Mouse (Mus musculus): ENCODE measurements around the gene 4933406M09Rik. TPM values are rescaled to one million over a fixed set of nuclear protein-coding genes. Genes with fewer than 3 reads are reported as not detected.

Gene 4933406M09Rik
- polyA plus RNA-seq, 1 experiment = not detected

GRCm38 (mm10) chr1:134381051-134381450 lies 4.7 kb upstream of the 4933406M09Rik start:
- TF ChIP-seq CTCF (IDR thresholded peaks at IDR 0.05; ENCODE audit: extremely low read depth, insufficient read length, insufficient replicate concordance, low read depth, low read length) (no peak), POLR2A (IDR thresholded peaks at IDR 0.05; ENCODE audit: low read depth, low read length) (no peak)
- no peaks in the 10 kb centered on the region for H3K36me3 ChIP-seq (ENCODE audit: control insufficient read depth, insufficient read depth, low read length)
- 64% methylated on average over 2 of the region's 2 CpGs for WGBS

GRCm38 (mm10) chr1:134381795-134382625 lies 3.7 kb upstream of the 4933406M09Rik start:
- no peaks in the 10 kb centered on the region for H3K36me3 ChIP-seq (ENCODE audit: control insufficient read depth, insufficient read depth, low read length)
- peaks cover 10% of the 10 kb centered on the region; the same call in 1 of the 2 replicates for H3K4me1 ChIP-seq (ENCODE audit: control insufficient read depth, insufficient read depth, insufficient read length, low read length)
- no peaks in the 10 kb centered on the region; the same call in 1 of the 2 replicates for H3K27me3 ChIP-seq (ENCODE audit: control insufficient read depth, insufficient read depth, low read length)
- H3K4me3 ChIP-seq (ENCODE audit: low read depth, low read length) = peak overlapping the region; percentile 41
- no peak overlapping the region; the same call in 1 of the 2 replicates for H3K27ac ChIP-seq (ENCODE audit: insufficient read depth, low read depth, low read length)
- 2% methylated on average over 19 of the region's 19 CpGs for WGBS
- TF ChIP-seq POLR2A (IDR thresholded peaks at IDR 0.05; ENCODE audit: low read depth, low read length) (no peak), CTCF (IDR thresholded peaks at IDR 0.05; ENCODE audit: extremely low read depth, insufficient read length, insufficient replicate concordance, low read depth, low read length) (no peak)

More at GRCm38 (mm10) chr1:134381051-134381450, 4.7 kb upstream of the 4933406M09Rik start:
- Histone ChIP-seq H3K4me1 (ENCODE audit: control insufficient read depth, insufficient read depth, insufficient read length, low read length) (peaks cover 10% of the 10 kb centered on the region; the same call in 1 of the 2 replicates), H3K27me3 (ENCODE audit: control insufficient read depth, insufficient read depth, low read length) (no peaks in the 10 kb centered on the region), H3K4me3 (ENCODE audit: low read depth, low read length) (no peak overlapping the region), H3K27ac (ENCODE audit: insufficient read depth, low read depth, low read length) (no peak overlapping the region)

GRCm38 (mm10) chr1:134384581-134384980 lies 1.2 kb upstream of the 4933406M09Rik start:
- Histone ChIP-seq H3K4me3 (ENCODE audit: low read depth, low read length) (no peak overlapping the region), H3K4me1 (ENCODE audit: control insufficient read depth, insufficient read depth, insufficient read length, low read length) (peaks cover 10% of the 10 kb centered on the region; the same call in 1 of the 2 replicates), H3K36me3 (ENCODE audit: control insufficient read depth, insufficient read depth, low read length) (no peaks in the 10 kb centered on the region), H3K27me3 (ENCODE audit: control insufficient read depth, insufficient read depth, low read length) (no peaks in the 10 kb centered on the region; the same call in 1 of the 2 replicates), H3K27ac (ENCODE audit: insufficient read depth, low read depth, low read length) (no peak overlapping the region)
- WGBS = 69% methylated on average over 4 of the region's 4 CpGs
- TF ChIP-seq CTCF (IDR thresholded peaks at IDR 0.05; ENCODE audit: extremely low read depth, insufficient read length, insufficient replicate concordance, low read depth, low read length) = no peak
- no peak for TF ChIP-seq POLR2A (IDR thresholded peaks at IDR 0.05; ENCODE audit: low read depth, low read length)

GRCm38 (mm10) chr1:134385176-134385575 lies 564 bp upstream of the 4933406M09Rik start:
- no peak for TF ChIP-seq POLR2A (IDR thresholded peaks at IDR 0.05; ENCODE audit: low read depth, low read length)
- no peak for TF ChIP-seq CTCF (IDR thresholded peaks at IDR 0.05; ENCODE audit: extremely low read depth, insufficient read length, insufficient replicate concordance, low read depth, low read length)

GRCm38 (mm10) chr1:134393827-134394226 lies 8.1 kb downstream of the 4933406M09Rik start:
- Histone ChIP-seq H3K4me3 (ENCODE audit: low read depth, low read length) (no peak overlapping the region), H3K27ac (ENCODE audit: insufficient read depth, low read depth, low read length) (no peak overlapping the region), H3K27me3 (ENCODE audit: control insufficient read depth, insufficient read depth, low read length) (no peaks in the 10 kb centered on the region; the same call in 1 of the 2 replicates), H3K4me1 (ENCODE audit: control insufficient read depth, insufficient read depth, insufficient read length, low read length) (no peaks in the 10 kb centered on the region), H3K36me3 (ENCODE audit: control insufficient read depth, insufficient read depth, low read length) (no peaks in the 10 kb centered on the region)
- 60% methylated on average over 5 of the region's 5 CpGs for WGBS
- TF ChIP-seq POLR2A (IDR thresholded peaks at IDR 0.05; ENCODE audit: low read depth, low read length) = no peak
- TF ChIP-seq CTCF (IDR thresholded peaks at IDR 0.05; ENCODE audit: extremely low read depth, insufficient read length, insufficient replicate concordance, low read depth, low read length) = no peak

More at GRCm38 (mm10) chr1:134385176-134385575, 564 bp upstream of the 4933406M09Rik start:
- peaks cover 9% of the 10 kb centered on the region; the same call in 1 of the 2 replicates for H3K4me1 ChIP-seq (ENCODE audit: control insufficient read depth, insufficient read depth, insufficient read length, low read length)
- no peaks in the 10 kb centered on the region; the same call in 1 of the 2 replicates for H3K27me3 ChIP-seq (ENCODE audit: control insufficient read depth, insufficient read depth, low read length)
- no peaks in the 10 kb centered on the region for H3K36me3 ChIP-seq (ENCODE audit: control insufficient read depth, insufficient read depth, low read length)
- no peak overlapping the region for H3K27ac ChIP-seq (ENCODE audit: insufficient read depth, low read depth, low read length)
- H3K4me3 ChIP-seq (ENCODE audit: low read depth, low read length) = no peak overlapping the region

- H3K36me3 ChIP-seq (ENCODE audit: control insufficient read depth, insufficient read depth, low read length) = no peaks in the 10 kb centered on the region
- no peaks in the 10 kb centered on the region for H3K27me3 ChIP-seq (ENCODE audit: control insufficient read depth, insufficient read depth, low read length)
- no peak overlapping the region for H3K27ac ChIP-seq (ENCODE audit: insufficient read depth, low read depth, low read length)
- WGBS = 88% methylated on average over 12 of the region's 12 CpGs
- TF ChIP-seq CTCF (IDR thresholded peaks at IDR 0.05; ENCODE audit: extremely low read depth, insufficient read length, insufficient replicate concordance, low read depth, low read length) (no peak), POLR2A (IDR thresholded peaks at IDR 0.05; ENCODE audit: low read depth, low read length) (no peak)
- H3K4me1 ChIP-seq (ENCODE audit: control insufficient read depth, insufficient read depth, insufficient read length, low read length) = no peaks in the 10 kb centered on the region
- no peak overlapping the region for H3K4me3 ChIP-seq (ENCODE audit: low read depth, low read length)
Observed at GRCm38 (mm10) chr1:134398210-134398609, 12.5 kb downstream of the 4933406M09Rik start.

GRCm38 (mm10) chr1:134399735-134400134 lies 14.0 kb downstream of the 4933406M09Rik start:
- TF ChIP-seq POLR2A (IDR thresholded peaks at IDR 0.05; ENCODE audit: low read depth, low read length) (no peak), CTCF (IDR thresholded peaks at IDR 0.05; ENCODE audit: extremely low read depth, insufficient read length, insufficient replicate concordance, low read depth, low read length) (peak; percentile 16; the same call in 1 of the 2 replicates)
- 63% methylated on average over 5 of the region's 5 CpGs for WGBS
- H3K4me1 ChIP-seq (ENCODE audit: control insufficient read depth, insufficient read depth, insufficient read length, low read length) = no peaks in the 10 kb centered on the region
- H3K27me3 ChIP-seq (ENCODE audit: control insufficient read depth, insufficient read depth, low read length) = no peaks in the 10 kb centered on the region
- H3K36me3 ChIP-seq (ENCODE audit: control insufficient read depth, insufficient read depth, low read length) = no peaks in the 10 kb centered on the region
- H3K27ac ChIP-seq (ENCODE audit: insufficient read depth, low read depth, low read length) = no peak overlapping the region
- H3K4me3 ChIP-seq (ENCODE audit: low read depth, low read length) = no peak overlapping the region
